Mouse (Mus musculus) thymus, postnatal 14 days (tissue): Measurements from ENCODE around the gene Galnt15.

ENCODE experiments used
- DNase-seq: peaks from one replicate; pipeline ENCODE4 v3.0.0; 2021

The Galnt15 gene

DNA sequence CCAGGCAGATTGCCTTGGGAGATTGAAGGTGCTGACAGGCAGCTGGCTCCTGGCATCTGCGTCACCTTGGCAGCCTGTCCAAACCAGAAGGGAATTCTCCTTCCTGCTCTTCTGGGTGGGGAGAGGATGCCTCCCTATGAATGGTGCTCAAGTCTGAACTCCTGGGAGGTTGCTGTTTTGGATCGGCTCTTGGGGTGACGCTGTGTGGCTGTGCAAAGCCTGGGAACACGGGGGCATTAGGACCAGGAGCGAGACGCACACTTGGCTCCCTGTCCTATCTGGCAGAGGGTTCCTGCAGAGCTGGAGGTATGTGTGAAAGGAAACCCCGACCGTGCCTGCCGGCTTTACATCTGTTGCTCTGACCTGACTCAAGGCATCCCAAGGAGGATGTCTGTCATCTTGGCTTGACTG is at the start of gene Galnt15:
Gene Galnt15, plus strand, starts transcription at position 309 of the 411 bp plus-strand sequence.
- DNase-seq, result no peak

DNA sequence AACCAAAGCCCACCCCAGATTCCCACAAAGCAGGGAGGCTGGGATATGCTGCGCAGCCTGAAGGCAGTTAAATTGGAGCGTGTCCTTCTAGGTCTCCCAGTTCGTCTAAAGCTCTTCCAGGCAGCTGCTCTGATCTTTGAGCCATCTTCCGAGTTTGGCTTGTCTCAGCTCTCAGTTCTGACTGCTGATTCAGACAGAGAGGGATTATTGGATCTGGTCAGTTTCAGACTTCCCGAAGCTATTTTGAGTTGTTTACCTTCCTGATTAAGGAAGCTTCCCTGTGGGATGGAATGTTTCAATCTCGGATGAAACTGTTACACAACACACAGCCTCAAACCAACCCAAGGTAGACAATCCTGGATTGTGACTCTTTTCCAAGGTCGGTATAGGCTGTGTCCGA is 34.8 kb upstream of the Galnt15 start:
- no peak for DNase-seq

GRCm38 (mm10) chr14:32000941-32001340 is 27.8 kb upstream of the Galnt15 start:
- DNase-seq, result no peak

GRCm38 (mm10) chr14:32002502-32003338 is 26.1 kb upstream of the Galnt15 start:
- no peak for DNase-seq

- DNase-seq, result no peak
Observed at GRCm38 (mm10) chr14:32003904-32004596, 24.7 kb upstream of the Galnt15 start.

- peak; percentile 7 for DNase-seq
Observed at GRCm38 (mm10) chr14:32005673-32006261, 23.0 kb upstream of the Galnt15 start.

- DNase-seq, result no peak
Observed at GRCm38 (mm10) chr14:32007654-32008335, 21.0 kb upstream of the Galnt15 start.

DNA sequence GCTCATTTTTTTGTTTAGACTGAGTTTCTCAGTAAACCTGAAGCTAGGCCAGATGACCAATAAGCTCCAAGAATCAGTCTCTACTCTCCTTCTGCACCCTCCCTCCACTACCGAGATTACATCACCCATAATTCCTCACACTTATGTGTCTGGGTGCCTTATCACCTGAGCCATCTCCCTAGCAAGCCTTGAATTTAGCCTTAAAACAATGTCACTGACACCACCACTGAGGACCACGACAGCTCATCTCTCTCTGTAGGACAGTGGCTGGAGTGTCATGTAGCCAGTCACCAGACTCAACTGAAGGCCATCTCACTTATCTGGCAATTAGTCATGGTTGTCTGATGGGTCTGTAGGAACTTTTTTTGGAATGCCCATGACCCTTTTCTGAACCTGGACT is 19.1 kb upstream of the Galnt15 start:
- DNase-seq, result no peak

GRCm38 (mm10) chr14:32011547-32012304 is 17.1 kb upstream of the Galnt15 start:
- DNase-seq, result no peak

- no peak for DNase-seq
Observed at GRCm38 (mm10) chr14:32015131-32015770, 13.5 kb upstream of the Galnt15 start.

GRCm38 (mm10) chr14:32016466-32016865 is 12.3 kb upstream of the Galnt15 start:
- DNase-seq, result no peak

DNA sequence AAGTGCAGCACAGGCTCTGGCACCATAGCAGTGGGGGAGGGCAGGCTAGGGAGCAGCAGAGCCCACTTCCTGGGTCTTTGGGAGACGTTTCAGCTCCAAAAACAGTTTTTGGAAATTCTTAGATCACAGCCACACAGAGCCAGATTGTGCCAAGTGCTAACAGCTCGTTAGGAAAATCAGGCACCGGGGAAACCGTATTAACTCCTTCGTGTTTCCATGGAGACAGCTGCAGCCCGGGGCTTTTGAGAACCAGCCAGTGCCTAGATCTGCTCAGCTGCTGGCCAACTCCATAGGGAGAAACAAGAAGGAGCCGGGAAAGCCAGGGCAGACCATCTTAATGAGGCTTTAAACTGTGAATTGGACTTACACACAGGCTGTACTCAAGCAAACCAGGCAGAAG is 11.9 kb upstream of the Galnt15 start:
- DNase-seq, result no peak

- no peak for DNase-seq
Observed at GRCm38 (mm10) chr14:32017448-32017847, 11.3 kb upstream of the Galnt15 start.

- no peak for DNase-seq
Observed at GRCm38 (mm10) chr14:32019091-32019490, 9.7 kb upstream of the Galnt15 start.

DNA sequence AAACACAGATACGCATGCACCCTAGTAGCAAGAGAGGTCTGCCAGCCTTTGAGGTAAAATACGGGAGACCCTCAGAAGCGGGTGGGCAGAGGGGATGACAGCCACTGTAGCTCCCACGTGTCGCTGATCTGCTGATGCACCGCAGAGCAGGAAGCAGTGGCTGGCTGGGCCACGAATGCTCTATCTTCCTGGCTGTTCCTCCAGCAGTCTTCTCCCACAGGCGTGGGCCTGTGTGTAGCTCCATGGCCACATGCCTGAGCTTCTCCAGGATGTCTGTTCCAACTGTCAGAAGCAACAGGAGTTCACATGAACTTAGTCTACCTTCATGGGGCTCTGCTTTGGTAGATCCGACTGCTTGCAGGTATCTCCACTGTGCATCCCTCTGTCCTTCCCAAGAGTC is 6.8 kb upstream of the Galnt15 start:
- DNase-seq, result no peak

DNA sequence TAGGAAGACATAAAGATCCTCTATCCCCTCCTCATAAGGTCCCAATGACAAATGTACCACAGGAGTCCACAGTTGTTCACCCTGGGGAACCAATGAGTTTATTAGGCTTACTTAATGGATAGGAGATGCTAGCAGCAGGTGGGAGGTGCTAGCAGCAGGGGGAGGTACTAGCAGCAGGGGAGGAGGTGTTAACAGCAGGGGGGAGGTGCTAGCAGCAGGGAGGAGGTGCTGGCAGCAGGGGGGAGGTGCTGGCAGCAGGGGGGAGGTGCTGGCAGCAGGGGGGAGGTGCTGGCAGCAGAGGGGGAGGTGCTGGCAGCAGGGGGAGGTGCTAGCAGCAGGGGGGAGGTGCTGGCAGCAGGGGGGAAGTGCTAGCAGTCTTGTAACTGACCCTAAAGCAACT is 6.3 kb upstream of the Galnt15 start:
- peak; percentile 10 for DNase-seq

DNA sequence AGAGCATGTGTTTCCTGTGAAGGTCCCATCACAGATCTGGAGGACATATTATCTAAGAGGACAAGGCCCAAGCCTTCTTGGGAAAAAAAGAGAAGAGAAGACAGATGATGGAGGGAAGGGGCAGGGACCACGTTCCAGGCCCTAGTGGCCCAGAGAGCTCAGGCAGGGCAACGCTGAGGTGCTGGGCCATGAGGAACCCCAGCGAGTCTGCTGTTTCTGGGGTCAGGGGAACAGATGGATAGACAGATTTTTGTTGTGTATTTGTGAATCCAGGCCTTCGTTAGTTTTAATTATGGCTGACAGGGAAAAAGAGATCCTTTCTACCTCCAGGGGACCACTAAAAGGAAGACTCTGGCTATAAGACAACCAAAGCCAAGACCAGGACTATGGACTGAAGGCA is 4.9 kb upstream of the Galnt15 start:
- no peak for DNase-seq

DNA sequence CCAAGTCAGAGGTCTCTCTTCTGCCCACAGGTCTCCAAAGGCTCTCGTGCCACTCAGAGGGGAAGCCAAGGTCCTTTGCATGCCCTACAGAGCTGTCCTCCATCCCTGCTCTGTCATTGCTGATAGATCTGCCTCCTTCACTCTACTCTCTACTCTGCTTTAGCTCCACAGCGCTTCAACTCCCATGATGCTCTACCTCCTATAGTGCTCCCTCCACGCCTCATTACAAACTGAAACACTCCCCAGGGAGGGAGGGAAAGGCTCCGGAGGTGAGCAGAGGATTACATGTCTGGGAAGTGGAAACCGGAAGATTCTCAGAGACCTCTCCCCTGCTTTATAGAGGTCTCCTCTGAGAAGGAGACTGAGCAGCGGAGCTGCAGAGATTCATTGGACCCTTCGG is 1.6 kb upstream of the Galnt15 start:
- DNase-seq, result no peak

GRCm38 (mm10) chr14:32029411-32029992 is 713 bp downstream of the Galnt15 start:
- no peak for DNase-seq

DNA sequence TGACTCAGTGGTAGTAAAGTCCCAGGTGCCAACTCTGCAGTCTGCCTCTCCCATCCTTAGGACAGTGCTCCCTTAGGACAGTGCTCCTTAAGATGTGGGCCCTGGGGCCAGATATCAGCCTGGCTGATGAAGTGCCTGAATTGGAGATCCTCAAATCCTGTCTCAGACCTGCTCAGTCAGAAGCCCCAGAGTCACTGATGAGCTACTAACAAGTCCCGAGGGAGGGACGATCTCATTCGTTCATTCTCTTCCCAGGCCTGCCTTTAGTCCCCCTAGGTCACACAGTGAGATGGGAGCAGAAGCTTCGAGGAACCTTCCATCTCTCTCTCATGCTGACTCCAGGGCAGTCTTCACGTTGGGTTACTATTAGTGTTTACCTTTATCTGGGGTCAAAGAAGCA is 1.3 kb downstream of the Galnt15 start:
- DNase-seq, result no peak

- peak; percentile 55 for DNase-seq
Observed at GRCm38 (mm10) chr14:32032522-32032921, 3.7 kb downstream of the Galnt15 start.

DNA sequence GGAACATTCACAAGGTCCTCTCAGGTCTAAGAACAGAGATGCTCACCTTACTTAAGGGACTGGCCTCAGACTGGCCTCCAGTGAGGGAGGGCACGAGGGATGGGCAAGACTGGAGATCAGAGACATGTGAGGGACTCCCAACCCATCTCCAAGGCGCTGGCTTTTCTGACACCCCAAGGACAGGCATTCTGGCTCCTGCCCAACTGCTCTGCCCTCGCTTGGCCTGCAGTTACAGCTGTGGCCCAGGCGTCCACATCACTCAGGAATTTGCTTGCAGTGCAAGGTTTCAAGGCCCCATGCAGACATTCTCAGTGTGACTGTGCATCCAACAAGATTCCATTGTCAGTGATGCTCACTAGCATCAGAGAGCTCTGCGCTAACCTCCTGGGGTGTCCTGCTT is 7.7 kb downstream of the Galnt15 start:
- no peak for DNase-seq
